Mouse (Mus musculus) stomach, postnatal 0 days (tissue): ENCODE results near the gene Ank3.

Source experiments
- CTCF ChIP-seq: IDR thresholded peaks from 2 replicates; pipeline ENCODE4 v1.5.1; 2016; ENCODE audit warnings: antibody characterized with exemption, low read depth, mild to moderate bottlenecking, moderate library complexity
- EP300 ChIP-seq: optimal IDR thresholded peaks from 2 replicates; pipeline ENCODE3; 2016; ENCODE audit warnings: antibody characterized with exemption

GRCm38 (mm10) chr10:69640617-69641016 lies 242.0 kb downstream of the Ank3 start:
- TF ChIP-seq CTCF (peak; percentile 57), EP300 (no peak)
